Mouse (Mus musculus) right cerebral cortex, adult 2 months (tissue): ENCODE measurements at regions not wholly inside any gene's neighbourhood (a gene's known extent, or its start where the extent isn't known, plus 50 kb on each side); places are given as distances from the start of the nearest gene placed in this dataset.
A peak's percentile ranks its signal among the peaks of the same experiment; 100 is the strongest.

ENCODE experiments used
- DNase-seq, 2 experiments: peaks; one replicate each; pipeline ENCODE4 v3.0.0; 2021 to 2022; ENCODE audit warnings: low spot score in 2 of 2

DNA sequence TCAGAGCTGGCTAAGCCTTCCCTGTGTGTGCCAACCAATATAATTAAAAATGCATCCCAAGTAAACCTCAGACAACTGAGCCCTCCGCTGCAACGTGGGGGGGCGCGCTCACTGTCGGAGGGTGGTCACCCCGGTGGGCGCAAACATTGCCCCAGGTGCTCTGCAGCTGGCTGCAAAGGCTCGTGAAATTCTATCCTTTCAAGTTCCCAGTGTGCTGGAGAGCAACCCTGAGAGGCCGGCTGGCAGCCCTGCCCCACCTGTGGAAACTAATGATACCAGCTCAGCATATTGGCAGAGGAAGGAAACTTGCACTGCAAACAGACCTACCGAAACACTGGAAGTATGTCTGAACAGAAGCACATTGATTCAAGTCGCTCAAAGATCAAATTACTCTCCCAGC is 249.4 kb upstream of the Rgma start:
- DNase-seq, result no peak

DNA sequence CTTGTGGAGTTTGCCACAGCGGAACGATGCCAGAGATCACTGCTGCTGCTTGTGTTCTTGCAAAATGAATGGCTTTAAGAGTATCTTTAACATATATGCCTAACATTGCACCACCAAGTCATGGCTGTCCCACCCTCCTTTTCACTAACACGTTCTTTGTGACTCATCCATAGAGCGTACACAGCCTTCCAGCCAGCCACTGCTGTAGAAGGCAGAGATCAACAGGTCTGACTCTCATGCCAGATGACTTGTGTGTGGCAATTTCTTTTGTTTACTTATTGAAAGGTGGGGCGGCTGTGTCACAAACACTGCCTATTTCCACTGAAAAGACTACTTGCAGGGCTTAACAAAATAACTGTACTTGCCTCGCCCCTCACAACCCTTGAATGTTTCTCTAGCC is 239.5 kb upstream of the Rgma start:
- DNase-seq, result no peak

DNA sequence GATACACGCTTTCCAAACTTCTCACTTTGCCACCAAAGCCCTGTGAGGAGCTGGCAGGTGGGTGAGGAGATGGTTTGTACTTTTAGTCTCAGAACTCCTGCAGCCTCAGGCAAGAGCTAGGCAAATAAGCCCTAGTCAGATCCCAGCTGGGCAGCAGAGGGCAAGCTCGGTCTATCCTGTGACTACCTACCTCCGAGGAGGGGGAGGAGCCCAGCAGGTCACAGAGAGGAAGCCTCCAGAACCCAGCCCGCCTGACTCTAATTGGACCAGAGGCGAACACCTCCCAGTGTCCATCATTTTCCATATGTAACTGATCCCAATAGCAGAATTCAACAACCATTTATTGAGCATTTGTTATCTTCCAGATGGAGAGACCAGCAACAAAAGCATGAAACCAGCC is 237.0 kb upstream of the Rgma start:
- DNase-seq, result no peak

DNA sequence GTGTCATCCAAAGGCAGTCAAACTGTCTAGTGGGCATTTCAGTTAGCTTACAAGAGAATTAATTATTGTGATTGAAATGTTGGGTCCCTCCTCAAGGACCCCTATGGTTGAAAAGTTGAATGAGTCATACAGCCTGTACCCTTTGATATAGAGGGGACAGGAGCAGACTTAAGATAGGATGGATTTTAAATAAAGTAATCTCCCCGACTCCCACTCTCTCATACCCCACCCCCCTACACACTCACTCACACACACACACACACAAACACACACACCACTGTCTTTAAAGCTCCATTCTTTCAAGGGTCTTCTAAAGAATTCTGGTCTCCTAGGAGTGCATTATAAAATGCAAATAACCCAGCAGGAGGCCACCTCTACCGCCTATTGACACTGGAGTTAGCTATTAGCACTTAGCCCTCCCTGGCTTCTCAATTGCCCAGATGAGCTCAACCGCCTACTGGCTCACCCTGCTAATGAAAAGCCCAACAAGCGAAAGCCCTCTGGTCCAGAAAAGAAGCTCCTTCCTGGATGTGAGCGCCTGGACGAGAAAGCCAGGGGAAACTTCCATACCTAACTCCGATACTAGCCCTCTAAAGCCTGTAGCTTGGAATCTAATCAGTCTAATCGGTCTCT is 236.3 kb upstream of the Rgma start:
- no peak for DNase-seq

DNA sequence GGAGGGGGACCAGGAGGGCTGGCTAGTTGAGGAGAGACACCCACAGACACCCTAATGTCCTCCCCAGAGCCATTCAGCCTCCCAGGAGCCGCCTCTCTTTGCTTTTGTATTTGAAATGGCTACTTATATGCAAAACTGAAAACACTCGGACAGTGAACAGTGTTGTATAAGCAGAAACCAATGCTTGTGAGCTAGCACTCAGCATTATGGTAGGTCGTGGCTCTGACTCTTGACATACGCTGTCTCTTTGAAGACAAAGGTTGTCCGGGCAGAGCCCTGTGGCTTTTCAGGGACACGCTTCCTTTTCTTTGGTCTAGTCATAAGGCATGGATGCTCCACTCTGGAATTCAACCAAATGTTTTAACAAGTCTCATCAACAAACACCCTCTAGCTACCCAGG is 235.4 kb upstream of the Rgma start:
- DNase-seq, result no peak

DNA sequence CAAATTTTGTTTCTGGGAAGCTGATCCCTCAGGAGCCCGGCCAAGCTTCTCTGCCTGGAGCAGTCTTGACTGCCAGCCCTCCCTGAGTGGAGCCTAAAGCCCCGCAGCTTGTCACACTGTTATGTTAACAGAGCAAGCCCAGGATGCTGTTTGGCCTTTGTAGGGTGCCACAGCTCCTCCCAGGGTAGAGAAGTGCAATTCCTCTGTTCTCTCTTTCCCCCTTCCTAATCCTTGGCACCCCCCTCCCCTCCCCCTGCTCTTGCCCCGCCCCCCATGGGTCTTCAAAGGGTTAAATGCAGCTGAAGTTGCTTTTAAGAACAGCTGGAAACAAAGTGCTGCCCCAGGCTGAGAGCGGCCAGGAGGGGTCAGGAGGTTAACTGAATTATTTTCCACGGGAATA is 234.1 kb upstream of the Rgma start:
- no peak for DNase-seq

DNA sequence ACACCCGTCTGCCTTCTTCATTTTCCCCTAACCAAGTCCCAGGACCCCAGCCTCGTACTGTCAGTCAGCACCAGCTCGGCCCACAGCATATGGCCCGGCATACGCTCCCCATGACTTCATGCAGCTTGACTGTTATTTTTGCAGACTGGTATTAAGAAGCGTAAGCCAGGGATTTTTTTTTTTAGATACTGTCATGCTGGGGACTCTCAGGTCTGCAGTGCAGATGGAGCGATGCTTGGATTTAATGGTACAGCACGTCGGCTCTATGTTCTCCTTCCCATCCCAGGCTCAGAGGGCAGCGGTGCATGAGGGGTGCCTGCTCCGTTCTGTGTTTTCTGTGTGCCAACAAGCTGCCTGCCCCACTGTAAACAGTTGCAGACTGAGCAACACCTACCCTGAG is 231.4 kb upstream of the Rgma start:
- no peak for DNase-seq

DNA sequence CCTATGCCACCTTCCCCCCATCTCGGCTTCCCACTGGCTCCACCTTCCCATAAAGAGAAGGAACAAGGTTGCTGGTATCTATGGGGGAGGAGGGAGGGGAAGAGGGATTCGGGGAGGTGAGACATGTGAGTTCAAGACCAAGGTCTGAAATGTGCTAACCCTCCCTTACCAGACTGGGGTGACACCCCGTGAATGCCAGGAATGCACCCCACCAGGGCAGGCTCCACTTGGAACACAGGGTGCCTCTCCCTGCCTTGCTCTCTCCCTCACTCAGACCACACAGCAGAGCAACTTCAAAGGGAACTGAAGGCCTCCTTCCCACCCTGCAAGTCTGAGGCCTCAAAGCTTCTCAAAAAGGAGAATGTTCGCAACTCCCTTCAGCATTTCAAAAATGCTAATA is 230.5 kb upstream of the Rgma start:
- no peak for DNase-seq

DNA sequence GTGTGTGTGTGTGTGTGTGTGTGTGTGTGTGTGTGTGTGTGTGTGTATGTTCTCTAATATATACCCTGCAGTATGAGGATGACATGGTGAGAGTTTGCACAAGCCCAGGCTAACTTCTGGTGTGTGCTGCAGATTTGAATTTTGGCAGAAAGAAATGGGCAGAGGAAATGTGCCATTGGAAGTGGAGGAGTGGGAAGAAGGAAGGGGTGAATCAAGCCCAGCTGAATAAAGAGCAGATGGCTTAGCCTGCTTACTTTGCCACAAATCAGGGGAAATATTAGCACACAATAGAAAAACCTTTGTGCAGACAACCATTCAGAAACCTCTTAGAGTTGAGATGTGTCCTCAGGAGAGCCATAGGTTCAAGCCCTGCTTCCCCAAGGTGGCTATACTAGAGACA is 228.1 kb upstream of the Rgma start:
- DNase-seq, result no peak

DNA sequence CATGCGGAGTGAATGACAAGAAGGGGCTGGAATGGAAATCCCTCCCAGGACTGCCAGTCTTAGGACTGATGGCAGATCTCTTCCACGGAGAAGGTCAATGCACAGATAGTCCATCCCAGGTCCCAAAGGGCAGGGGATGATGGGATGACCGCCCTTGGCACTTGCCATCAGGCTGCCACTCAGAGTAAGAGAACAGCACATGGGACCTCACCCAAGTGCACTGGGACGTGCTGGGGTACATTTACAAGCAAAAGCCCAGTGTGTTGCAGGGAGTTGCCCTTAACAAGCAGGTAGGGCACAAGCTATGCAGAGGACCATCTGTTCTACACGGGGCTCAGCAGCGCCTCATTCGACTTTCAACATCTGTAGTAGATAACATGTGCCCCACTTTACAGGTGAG is 224.9 kb upstream of the Rgma start:
- DNase-seq, result no peak

DNA sequence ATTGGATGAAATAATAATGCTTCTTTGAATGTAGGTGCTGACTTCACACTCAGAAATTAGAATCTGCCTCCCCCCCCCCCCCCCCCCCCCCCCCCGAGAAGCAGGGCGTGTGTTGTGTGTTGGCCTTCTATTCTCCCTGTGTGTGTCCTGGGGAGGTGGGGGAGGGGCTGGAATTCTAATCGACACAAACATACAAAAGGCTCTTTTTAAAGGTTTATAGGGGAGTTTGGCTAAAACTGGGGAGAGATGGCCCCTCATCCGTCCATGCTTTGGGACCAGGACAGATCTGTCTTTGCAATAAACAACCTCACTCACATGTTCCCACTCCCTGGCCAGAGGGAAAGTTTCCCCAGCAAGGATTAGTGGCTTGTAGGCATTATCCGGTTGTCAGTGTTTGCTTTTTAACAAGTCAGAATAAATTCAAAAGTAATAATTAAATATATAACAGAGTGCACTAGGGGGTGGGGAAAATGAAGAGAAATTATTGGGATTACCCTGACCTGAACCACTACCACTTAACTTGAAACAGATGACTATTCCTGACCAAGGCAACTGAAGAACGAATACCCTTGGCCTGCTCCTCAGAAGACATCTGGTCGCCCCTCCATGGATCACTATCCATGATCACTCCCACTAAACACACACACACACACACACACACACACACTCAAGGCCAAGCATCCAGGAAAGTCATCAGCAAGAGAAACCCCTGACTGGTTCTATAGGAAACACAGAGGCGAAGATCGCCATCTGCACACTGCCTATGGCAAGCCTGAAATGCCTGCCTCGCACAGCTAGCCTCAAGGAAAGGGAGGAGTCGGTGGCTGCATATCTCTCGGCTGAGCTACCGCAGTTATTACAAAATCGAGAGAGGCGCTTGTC is 223.5 kb upstream of the Rgma start:
- DNase-seq, result no peak

DNA sequence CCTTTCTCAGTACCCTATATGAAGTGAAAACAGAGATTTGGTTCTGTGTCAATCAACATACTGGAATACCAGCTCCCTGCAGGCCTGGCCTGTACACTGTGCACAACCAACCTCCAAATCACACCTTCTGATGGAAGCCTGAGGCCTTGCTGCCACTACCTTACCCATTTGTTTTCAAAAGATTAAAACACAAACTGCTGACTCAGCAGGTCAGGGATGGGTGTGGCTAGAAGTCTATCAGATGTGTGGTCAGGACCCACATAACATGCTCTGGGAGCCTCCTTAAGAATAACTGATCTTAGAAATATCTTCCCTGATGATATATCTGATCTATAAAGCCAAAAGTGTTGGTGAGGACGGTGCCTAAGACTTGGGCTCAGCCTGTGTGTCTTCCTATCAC is 221.6 kb upstream of the Rgma start:
- no peak for DNase-seq

DNA sequence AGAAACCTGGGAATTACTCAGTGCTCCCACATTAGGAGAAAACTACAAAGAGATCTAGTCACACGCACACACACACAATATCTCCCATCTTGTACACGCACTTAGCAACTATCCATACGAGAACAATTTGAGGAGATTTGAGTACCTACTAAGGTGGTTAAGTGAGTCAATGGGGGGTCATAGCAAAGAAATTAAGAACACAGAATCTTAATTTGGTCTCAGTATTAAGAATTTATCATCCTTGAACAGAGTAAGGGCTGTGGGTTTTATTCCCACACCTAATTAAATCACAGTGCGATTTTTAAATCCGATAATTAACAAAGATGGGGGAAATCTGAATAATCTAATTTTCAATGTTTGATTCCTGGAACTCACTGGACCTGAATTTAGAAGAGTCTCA is 216.5 kb upstream of the Rgma start:
- DNase-seq, result no peak

DNA sequence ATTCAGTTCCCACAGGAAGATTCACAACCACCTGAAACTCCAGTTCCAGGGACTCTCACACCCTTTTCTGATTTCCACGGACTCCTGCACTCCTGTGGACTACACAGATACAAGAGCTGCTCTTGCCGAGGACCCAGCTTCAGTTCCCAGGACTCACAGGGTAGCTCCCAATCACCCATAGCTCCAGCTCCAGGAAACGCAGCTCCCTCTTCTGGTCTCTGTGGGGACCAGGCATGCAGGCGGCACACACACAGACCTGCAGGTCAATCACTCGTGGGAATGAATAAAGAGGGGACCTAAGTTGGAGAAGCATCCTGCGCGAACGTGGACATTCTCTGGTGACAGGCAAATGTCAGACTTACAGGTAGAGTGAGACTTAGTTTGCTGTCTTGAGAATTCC is 214.3 kb upstream of the Rgma start:
- no peak for DNase-seq

DNA sequence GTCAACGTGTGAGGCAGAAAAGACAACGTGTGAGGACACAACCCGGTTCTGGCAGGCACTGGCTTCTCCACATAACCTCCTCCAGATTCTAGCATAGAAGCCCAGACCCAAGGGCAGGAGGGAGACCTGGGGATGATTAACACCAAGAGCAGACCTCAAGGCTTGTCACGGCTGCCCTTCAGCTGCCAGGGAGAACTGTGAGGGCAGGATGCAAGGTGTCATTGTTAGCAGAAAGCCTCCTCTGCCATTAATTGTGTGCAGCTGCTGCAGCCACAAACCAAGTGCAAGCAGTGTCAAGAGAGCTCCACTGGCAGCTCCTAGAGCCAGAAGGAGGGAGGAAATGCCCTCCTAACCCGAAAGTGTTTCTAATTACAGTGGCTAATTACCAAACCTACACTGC is 211.6 kb upstream of the Rgma start:
- no peak for DNase-seq

DNA sequence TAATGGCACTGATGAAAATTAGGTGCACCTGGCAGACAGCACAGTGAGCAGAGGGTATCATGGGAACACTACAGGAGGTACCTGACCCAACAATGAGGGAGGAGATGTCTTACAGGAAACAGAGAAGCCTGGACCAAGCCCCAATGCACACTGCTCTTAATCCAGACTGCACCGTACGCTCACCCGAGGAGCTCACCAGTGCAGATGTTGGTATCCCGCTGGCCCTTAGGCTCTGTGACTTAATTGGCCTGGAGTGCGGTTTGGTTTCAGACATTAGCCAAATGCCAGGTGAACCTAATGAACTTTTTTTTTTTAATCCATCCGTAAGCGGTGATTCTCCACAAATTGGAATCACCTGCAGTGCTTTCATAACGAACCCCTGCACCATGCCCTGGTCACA is 209.8 kb upstream of the Rgma start:
- no peak for DNase-seq

DNA sequence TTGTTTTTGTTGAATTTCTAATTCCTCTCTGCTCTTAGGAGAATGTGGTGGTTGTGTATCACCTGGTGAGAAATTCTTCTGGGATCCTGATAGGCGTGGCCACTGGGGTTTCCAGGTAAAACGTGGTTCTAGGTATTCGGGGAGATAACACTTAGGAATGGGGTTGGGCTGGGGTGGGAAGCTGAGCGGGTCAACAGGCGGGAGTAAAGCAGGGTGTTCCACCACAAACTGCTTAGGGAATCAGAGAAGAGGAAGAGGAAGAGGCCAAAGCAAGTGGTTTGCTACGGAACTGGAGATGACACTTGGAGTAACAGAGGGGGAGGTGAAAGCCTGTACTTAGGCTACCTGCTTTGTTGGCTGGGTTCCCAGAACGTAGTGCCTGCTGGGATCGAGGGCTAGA is 205.9 kb upstream of the Rgma start:
- DNase-seq, result no peak

DNA sequence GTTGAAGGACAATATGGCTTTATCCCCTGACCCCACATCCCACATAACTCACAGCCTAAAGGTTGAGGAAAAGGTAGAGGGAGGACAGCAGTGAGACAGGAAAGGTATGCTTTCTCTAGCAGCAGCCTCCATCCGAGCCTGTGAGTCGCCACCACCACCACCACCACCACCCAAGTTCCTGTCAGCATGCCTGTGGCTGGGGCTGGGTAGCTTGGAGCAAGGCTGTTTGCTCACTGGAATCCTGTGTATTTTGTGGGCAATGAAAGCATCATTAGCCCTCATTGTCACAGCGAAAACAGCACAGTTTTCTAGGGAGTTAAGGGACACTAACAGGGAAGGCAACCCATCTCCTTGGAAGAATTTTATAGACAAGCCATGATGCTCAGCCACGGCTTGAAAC is 202.7 kb upstream of the Rgma start:
- no peak for DNase-seq

DNA sequence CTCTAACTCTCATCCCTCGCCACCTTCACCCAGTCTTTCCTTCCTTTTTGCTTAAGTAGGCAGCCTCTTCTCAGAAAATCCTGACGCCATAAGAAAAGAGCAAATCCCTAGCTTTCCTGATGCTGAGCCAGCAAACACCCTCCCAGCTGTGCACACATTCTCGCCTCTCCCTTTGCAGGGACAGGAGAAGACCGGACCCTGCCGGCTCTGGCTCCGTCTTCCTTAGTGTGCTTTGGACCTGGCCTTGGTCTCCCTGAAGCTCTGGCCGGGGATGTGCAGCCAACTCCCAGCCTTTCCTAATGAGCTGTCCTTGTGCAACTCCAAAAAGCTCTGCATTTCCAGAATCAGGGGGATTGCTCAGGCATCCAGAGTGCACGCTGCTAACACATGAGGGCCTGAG is 191.5 kb upstream of the Rgma start:
- DNase-seq, result no peak

DNA sequence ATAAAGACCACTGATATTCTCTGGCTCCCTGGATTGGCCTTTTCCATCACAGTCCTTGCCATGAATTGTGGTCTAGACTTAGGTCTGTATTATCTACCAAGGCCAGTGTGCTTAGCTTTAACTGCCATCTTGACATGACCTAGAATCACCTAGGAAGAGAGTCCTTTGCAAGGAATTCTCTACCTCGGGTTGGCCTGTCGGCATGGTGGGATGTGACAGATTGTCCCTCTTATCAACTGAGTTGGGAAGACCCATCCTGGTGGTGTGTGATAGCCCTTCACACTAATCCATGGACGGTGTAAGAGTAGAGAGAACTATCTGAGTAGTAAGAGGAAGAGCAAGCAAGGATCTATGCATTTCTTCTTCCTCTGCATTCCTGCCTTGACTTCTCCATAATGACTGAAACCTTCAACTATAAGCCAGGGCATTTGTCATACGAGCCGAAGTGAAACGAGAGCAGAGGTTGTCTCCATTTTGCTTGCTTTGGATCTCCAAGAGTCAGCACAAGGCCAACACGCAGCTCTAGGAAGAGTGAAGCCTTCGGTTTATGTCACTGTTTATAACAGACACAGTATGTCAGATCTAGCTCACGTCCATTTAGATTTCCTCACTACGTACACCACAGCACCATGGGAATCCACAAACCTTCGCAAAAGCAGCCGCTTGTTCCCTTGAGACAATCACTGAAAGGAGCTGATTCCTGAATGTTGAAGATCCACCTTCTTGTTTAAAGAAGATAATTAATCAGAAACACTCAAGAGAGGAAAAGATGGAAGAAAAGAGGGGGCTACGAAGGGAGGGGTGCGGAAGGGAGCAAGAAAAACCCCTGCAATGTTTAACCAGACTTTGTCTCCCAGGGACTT is 190.9 kb upstream of the Rgma start:
- DNase-seq, result no peak

DNA sequence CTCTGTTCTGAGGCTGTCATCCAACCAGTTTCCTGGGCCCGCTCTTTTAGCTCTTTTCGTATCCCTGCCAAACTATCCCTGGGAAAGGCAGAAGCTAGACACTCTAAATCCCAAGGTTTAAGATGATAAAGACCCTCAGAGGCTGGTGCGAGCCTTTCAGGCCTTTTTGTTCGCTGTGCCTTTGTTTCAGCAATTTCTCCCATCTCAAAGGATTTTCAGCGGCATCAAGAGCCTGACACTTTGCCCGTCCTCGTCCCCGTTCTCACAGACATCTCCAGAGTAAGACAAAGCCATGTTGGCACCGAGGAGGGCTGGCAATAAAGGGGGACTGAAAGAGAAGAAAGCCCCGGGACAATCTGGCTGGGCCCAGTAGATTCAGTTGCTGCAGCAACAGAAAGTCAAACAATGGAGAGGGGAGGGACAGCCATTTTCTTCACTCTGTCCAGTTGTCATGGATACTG is 190.2 kb upstream of the Rgma start:
- peak; percentile 30 to 37 for DNase-seq

DNA sequence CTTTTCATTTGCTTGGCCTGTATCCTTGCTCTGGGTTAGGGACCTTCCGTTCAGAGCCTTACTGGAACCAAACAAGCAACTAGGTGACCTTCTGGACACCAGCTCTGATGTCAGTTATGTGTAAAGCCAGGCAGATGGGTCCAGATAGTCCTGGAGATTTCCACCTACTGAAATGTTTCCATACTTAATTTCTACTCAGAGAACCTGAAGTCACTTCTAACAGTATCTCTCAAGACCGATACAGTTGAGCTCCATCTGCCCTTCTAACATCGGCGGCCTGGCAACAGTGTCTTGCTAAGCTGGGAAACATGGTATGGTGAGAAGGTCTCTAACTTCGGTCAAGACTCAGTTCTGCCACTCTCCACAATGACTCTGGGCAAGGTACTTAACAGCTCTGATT is 189.7 kb upstream of the Rgma start:
- DNase-seq, result no peak

DNA sequence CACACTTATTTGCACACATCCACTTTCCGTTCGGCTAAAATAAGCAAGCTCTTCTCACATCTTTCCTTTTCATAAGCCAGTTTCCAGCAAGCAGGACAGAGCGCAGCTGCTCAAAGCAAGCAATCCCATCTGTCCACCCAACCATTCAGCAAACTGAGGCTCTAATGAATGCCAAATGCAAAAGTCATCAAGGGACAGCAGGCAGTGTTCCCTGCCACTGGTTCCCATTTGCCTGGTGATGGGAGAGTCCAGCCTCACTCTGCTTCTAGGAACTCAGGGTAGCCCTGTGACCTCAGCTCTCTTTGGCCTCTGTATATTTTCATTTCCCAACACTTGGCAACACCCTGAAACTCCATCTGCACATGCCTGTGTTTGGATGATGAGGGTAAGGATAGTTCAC is 188.8 kb upstream of the Rgma start:
- DNase-seq, result peak; percentile 55 to 56
